Comparison of ENCODE assay signal across 8 mouse cellular contexts in the genomic region with DNA sequence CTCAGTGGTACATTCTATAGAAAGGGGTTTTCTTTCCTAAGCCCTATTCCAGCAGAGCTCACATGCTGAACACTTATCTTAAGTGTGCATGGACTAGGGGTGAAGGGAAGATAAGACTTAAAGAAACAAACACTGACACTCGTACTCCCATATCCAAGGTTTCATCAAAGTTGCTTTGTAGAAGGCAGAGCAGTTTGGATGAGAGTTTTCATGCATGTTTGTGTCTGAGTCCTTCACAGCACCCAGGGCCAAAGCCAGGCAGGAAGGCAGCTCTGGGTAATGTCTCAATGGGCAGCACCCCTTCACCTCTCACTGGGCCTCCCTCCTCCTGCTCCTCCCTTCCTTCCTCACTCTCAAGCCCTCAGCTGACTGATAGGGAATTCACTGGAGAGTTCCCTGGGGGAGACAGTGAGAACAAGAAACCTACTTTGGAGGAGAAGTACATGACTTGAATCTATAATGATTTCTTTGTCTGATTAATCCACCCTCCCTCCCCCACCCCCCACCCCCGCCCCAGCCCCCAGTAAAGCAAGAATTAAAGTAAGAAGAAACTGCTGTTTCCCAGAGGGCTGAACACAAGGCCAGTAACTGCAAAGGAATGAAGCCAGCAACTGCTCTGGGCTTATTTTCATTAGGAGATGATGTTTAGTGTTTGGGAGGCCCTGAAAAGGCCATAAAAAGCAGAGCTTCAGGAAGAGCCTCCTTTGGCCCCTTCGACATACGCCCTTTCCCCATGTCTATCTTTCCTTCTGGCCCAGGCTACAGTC.
DNase-seq lines count a peak whose midpoint lies in the region; ATAC-seq and TF ChIP-seq lines count a peak whose summit lies in the region.

No protein-coding gene starts in this region.

- peak overlapping the region; percentile 89 for H3K27ac ChIP-seq in heart, embryonic 15.5 days
- peak overlapping the region; percentile 97 for H3K27ac ChIP-seq in midbrain, embryonic 11.5 days (ENCODE audit: low read depth, low read length)
- no peak overlapping the region for H3K27ac ChIP-seq in thymus, adult 2 months (ENCODE audit: control insufficient read depth, insufficient read depth, low read length)

- H3K36me3 ChIP-seq in heart, embryonic 15.5 days = no peaks in the 10 kb centered on the region
- H3K36me3 ChIP-seq in midbrain, embryonic 11.5 days (ENCODE audit: control insufficient read depth, insufficient read depth, low read length) = no peaks in the 10 kb centered on the region
- H3K36me3 ChIP-seq in thymus, adult 2 months (ENCODE audit: control insufficient read depth, insufficient read depth, low read length) = no peaks in the 10 kb centered on the region

- WGBS in heart, embryonic 15.5 days = 13% methylated on average over 4 of the region's 4 CpGs
- WGBS in midbrain, embryonic 11.5 days = 14% methylated on average over 4 of the region's 4 CpGs
- 97% methylated on average over 4 of the region's 4 CpGs for WGBS in thymus, adult 2 months

- H3K4me1 ChIP-seq in heart, embryonic 15.5 days (replicated peaks) = peaks cover 28% of the 10 kb centered on the region
- H3K4me1 ChIP-seq in midbrain, embryonic 11.5 days (ENCODE audit: control insufficient read depth, insufficient read depth, low read length) = peaks cover 23% of the 10 kb centered on the region
- H3K4me1 ChIP-seq in thymus, adult 2 months (replicated peaks; ENCODE audit: control insufficient read depth, insufficient read depth, low read length) = no peaks in the 10 kb centered on the region

- peak; percentile 83 for DNase-seq in NIH3T3 (ENCODE audit: low read depth)
- peak; percentile 33 for DNase-seq in embryo, embryonic 9.5 days (ENCODE audit: extremely low spot score)
- DNase-seq in kidney, postnatal 4 days = peak; percentile 28 to 36
- peak; percentile 95 for DNase-seq in midbrain, embryonic 11.5 days (ENCODE audit: low spot score, missing footprints)
- no peak for DNase-seq in left cerebral cortex, postnatal 36 days (ENCODE audit: low spot score in 2 of 2)
- DNase-seq in urinary bladder, postnatal 25 days (ENCODE audit: low spot score) = no peak
- no peak for DNase-seq in thymus, adult 2 months

- H3K4me2 ChIP-seq in heart, embryonic 15.5 days = no peak overlapping the region
- peak overlapping the region; percentile 21; the same call in 1 of the 2 replicates for H3K4me2 ChIP-seq in midbrain, embryonic 11.5 days

- H3K9ac ChIP-seq in heart, embryonic 15.5 days = no peak overlapping the region
- peak overlapping the region; percentile 64 for H3K9ac ChIP-seq in midbrain, embryonic 11.5 days (ENCODE audit: low read length)

- no peaks in the 10 kb centered on the region for H3K27me3 ChIP-seq in heart, embryonic 15.5 days
- H3K27me3 ChIP-seq in midbrain, embryonic 11.5 days (ENCODE audit: control insufficient read depth, insufficient read depth, low read length) = no peaks in the 10 kb centered on the region
- no peaks in the 10 kb centered on the region for H3K27me3 ChIP-seq in thymus, adult 2 months (ENCODE audit: control insufficient read depth, insufficient read depth, low read length)

- TF ChIP-seq CTCF in thymus, adult 2 months (IDR thresholded peaks at IDR 0.05; ENCODE audit: borderline replicate concordance, control insufficient read depth, extremely low read depth, insufficient read depth, low read length, poor library complexity) = no peak

- H3K4me3 ChIP-seq in heart, embryonic 15.5 days = no peak overlapping the region
- H3K4me3 ChIP-seq in midbrain, embryonic 11.5 days (ENCODE audit: low read depth, low read length) = no peak overlapping the region
- H3K4me3 ChIP-seq in thymus, adult 2 months (ENCODE audit: control insufficient read depth, insufficient read depth, low read length) = no peak overlapping the region

- ATAC-seq in heart, embryonic 15.5 days (replicated peaks; ENCODE audit: insufficient number of reproducible peaks, insufficient read depth, low FRiP score, low read depth) = peak; percentile 88
- peak; percentile 93 for ATAC-seq in midbrain, embryonic 11.5 days (ENCODE audit: low FRiP score)

- H3K9me3 ChIP-seq in heart, embryonic 15.5 days (replicated peaks) = no peaks in the 10 kb centered on the region
- no peaks in the 10 kb centered on the region for H3K9me3 ChIP-seq in midbrain, embryonic 11.5 days (ENCODE audit: control insufficient read depth, low read length)

- no peak for TF ChIP-seq POLR2A in thymus, adult 2 months (IDR thresholded peaks at IDR 0.05; ENCODE audit: control insufficient read depth, extremely low read depth, insufficient read depth, low read length, poor library complexity)

- intact Hi-C loops in left cerebral cortex, postnatal 36 days (cut with DNase I) = no loop called here

Comparison
In these comparisons a context has a peak if more than half of its experiments do, and no peak if none do; other contexts are left out.
1. DNase-seq: peak in NIH3T3 (single experiment), embryo, embryonic 9.5 days (single experiment), kidney, postnatal 4 days (2 of 2) and midbrain, embryonic 11.5 days (single experiment); none in left cerebral cortex, postnatal 36 days (0 of 2), urinary bladder, postnatal 25 days (single experiment) and thymus, adult 2 months (single experiment).